Mouse (Mus musculus): Measurements from ENCODE around the gene Fam50b. TPM values are rescaled to one million over a fixed set of nuclear protein-coding genes. Genes with fewer than 3 reads are reported as not detected.

Fam50b gene
- polyA plus RNA-seq, 1 experiment from 2014 or later: not detected

- H3K4me3 ChIP-seq (ENCODE audit: low read depth, low read length): no peak overlapping the region
- no peaks in the 10 kb centered on the region for H3K4me1 ChIP-seq (ENCODE audit: control insufficient read depth, insufficient read depth, low read length)
- 31% methylated on average over 3 of the region's 3 CpGs for WGBS
- H3K27ac ChIP-seq (ENCODE audit: low read depth, low read length): no peak overlapping the region
- no peaks in the 10 kb centered on the region for H3K9me3 ChIP-seq (ENCODE audit: control insufficient read depth, low read length)
- H3K4me2 ChIP-seq (ENCODE audit: low read depth, low read length): no peak overlapping the region
- no peaks in the 10 kb centered on the region for H3K36me3 ChIP-seq (ENCODE audit: control insufficient read depth, insufficient read depth, low read length)
- no peak overlapping the region for H3K9ac ChIP-seq (replicated peaks; ENCODE audit: low read depth, low read length)
- ATAC-seq (ENCODE audit: low read depth): no peak
- H3K27me3 ChIP-seq (ENCODE audit: control insufficient read depth, insufficient read depth, low read length): no peaks in the 10 kb centered on the region
Measured at GRCm38 (mm10) chr13:34704835-34705234, 29.8 kb upstream of the Fam50b start.

GRCm38 (mm10) chr13:34708955-34709354, 25.7 kb upstream of the Fam50b start:
- H3K4me2 ChIP-seq (ENCODE audit: low read depth, low read length): no peak overlapping the region
- peak; percentile 49; the same call in 1 of the 2 replicates for ATAC-seq (ENCODE audit: low read depth)
- no peaks in the 10 kb centered on the region for H3K27me3 ChIP-seq (ENCODE audit: control insufficient read depth, insufficient read depth, low read length)
- no peak overlapping the region for H3K27ac ChIP-seq (ENCODE audit: low read depth, low read length)
- H3K4me3 ChIP-seq (ENCODE audit: low read depth, low read length): no peak overlapping the region
- H3K9ac ChIP-seq (replicated peaks; ENCODE audit: low read depth, low read length): no peak overlapping the region
- H3K36me3 ChIP-seq (ENCODE audit: control insufficient read depth, insufficient read depth, low read length): no peaks in the 10 kb centered on the region
- 44% methylated on average over 3 of the region's 3 CpGs for WGBS
- H3K9me3 ChIP-seq (ENCODE audit: control insufficient read depth, low read length): no peaks in the 10 kb centered on the region
- no peaks in the 10 kb centered on the region for H3K4me1 ChIP-seq (ENCODE audit: control insufficient read depth, insufficient read depth, low read length)

- 85% methylated on average over 4 of the region's 4 CpGs for WGBS
- Histone ChIP-seq H3K9me3 (ENCODE audit: control insufficient read depth, low read length) (no peaks in the 10 kb centered on the region), H3K4me3 (ENCODE audit: low read depth, low read length) (no peak overlapping the region), H3K27ac (ENCODE audit: low read depth, low read length) (no peak overlapping the region), H3K4me2 (ENCODE audit: low read depth, low read length) (no peak overlapping the region), H3K27me3 (ENCODE audit: control insufficient read depth, insufficient read depth, low read length) (no peaks in the 10 kb centered on the region), H3K9ac (replicated peaks; ENCODE audit: low read depth, low read length) (no peak overlapping the region), H3K4me1 (ENCODE audit: control insufficient read depth, insufficient read depth, low read length) (no peaks in the 10 kb centered on the region), H3K36me3 (ENCODE audit: control insufficient read depth, insufficient read depth, low read length) (no peaks in the 10 kb centered on the region)
- ATAC-seq (ENCODE audit: low read depth): no peak
Measured at GRCm38 (mm10) chr13:34709566-34709965, 25.1 kb upstream of the Fam50b start.

- no peak for ATAC-seq (ENCODE audit: low read depth)
- Histone ChIP-seq H3K4me2 (ENCODE audit: low read depth, low read length) (no peak overlapping the region), H3K4me1 (ENCODE audit: control insufficient read depth, insufficient read depth, low read length) (no peaks in the 10 kb centered on the region), H3K27ac (ENCODE audit: low read depth, low read length) (no peak overlapping the region), H3K9me3 (ENCODE audit: control insufficient read depth, low read length) (no peaks in the 10 kb centered on the region), H3K36me3 (ENCODE audit: control insufficient read depth, insufficient read depth, low read length) (no peaks in the 10 kb centered on the region), H3K27me3 (ENCODE audit: control insufficient read depth, insufficient read depth, low read length) (no peaks in the 10 kb centered on the region), H3K4me3 (ENCODE audit: low read depth, low read length) (no peak overlapping the region), H3K9ac (replicated peaks; ENCODE audit: low read depth, low read length) (no peak overlapping the region)
- 83% methylated on average over 4 of the region's 4 CpGs for WGBS
Measured at GRCm38 (mm10) chr13:34711410-34711809, 23.2 kb upstream of the Fam50b start.

GRCm38 (mm10) chr13:34712881-34713280, 21.8 kb upstream of the Fam50b start:
- Histone ChIP-seq H3K27ac (ENCODE audit: low read depth, low read length) (no peak overlapping the region), H3K9me3 (ENCODE audit: control insufficient read depth, low read length) (no peaks in the 10 kb centered on the region), H3K4me3 (ENCODE audit: low read depth, low read length) (no peak overlapping the region), H3K9ac (replicated peaks; ENCODE audit: low read depth, low read length) (no peak overlapping the region), H3K4me2 (ENCODE audit: low read depth, low read length) (no peak overlapping the region), H3K27me3 (ENCODE audit: control insufficient read depth, insufficient read depth, low read length) (no peaks in the 10 kb centered on the region), H3K36me3 (ENCODE audit: control insufficient read depth, insufficient read depth, low read length) (no peaks in the 10 kb centered on the region), H3K4me1 (ENCODE audit: control insufficient read depth, insufficient read depth, low read length) (0 out of 2 replicates have a peak, but pooled peaks cover 2% of the 10 kb centered on the region)
- ATAC-seq (ENCODE audit: low read depth): no peak
- WGBS: 57% methylated on average over 1 of the region's 1 CpGs

GRCm38 (mm10) chr13:34715437-34715838, 19.2 kb upstream of the Fam50b start:
- Histone ChIP-seq H3K4me3 (ENCODE audit: low read depth, low read length) (no peak overlapping the region), H3K9me3 (ENCODE audit: control insufficient read depth, low read length) (no peaks in the 10 kb centered on the region), H3K27ac (ENCODE audit: low read depth, low read length) (no peak overlapping the region), H3K4me1 (ENCODE audit: control insufficient read depth, insufficient read depth, low read length) (0 out of 2 replicates have a peak, but pooled peaks cover 4% of the 10 kb centered on the region), H3K36me3 (ENCODE audit: control insufficient read depth, insufficient read depth, low read length) (no peaks in the 10 kb centered on the region), H3K27me3 (ENCODE audit: control insufficient read depth, insufficient read depth, low read length) (no peaks in the 10 kb centered on the region), H3K4me2 (ENCODE audit: low read depth, low read length) (no peak overlapping the region), H3K9ac (replicated peaks; ENCODE audit: low read depth, low read length) (no peak overlapping the region)
- no peak for ATAC-seq (ENCODE audit: low read depth)
- WGBS: 68% methylated on average over 7 of the region's 7 CpGs

- Histone ChIP-seq H3K9ac (replicated peaks; ENCODE audit: low read depth, low read length) (no peak overlapping the region), H3K27ac (ENCODE audit: low read depth, low read length) (no peak overlapping the region), H3K4me1 (ENCODE audit: control insufficient read depth, insufficient read depth, low read length) (no peaks in the 10 kb centered on the region), H3K4me3 (ENCODE audit: low read depth, low read length) (no peak overlapping the region), H3K4me2 (ENCODE audit: low read depth, low read length) (no peak overlapping the region), H3K36me3 (ENCODE audit: control insufficient read depth, insufficient read depth, low read length) (no peaks in the 10 kb centered on the region), H3K27me3 (ENCODE audit: control insufficient read depth, insufficient read depth, low read length) (no peaks in the 10 kb centered on the region), H3K9me3 (ENCODE audit: control insufficient read depth, low read length) (no peaks in the 10 kb centered on the region)
- no peak for ATAC-seq (ENCODE audit: low read depth)
- 81% methylated on average over 8 of the region's 8 CpGs for WGBS
Measured at GRCm38 (mm10) chr13:34724831-34725592, 9.6 kb upstream of the Fam50b start.

GRCm38 (mm10) chr13:34725800-34726476, 8.7 kb upstream of the Fam50b start:
- Histone ChIP-seq H3K4me1 (ENCODE audit: control insufficient read depth, insufficient read depth, low read length) (no peaks in the 10 kb centered on the region), H3K4me2 (ENCODE audit: low read depth, low read length) (peak overlapping the region; percentile 5; the same call in 1 of the 2 replicates), H3K36me3 (ENCODE audit: control insufficient read depth, insufficient read depth, low read length) (no peaks in the 10 kb centered on the region), H3K27ac (ENCODE audit: low read depth, low read length) (no peak overlapping the region), H3K27me3 (ENCODE audit: control insufficient read depth, insufficient read depth, low read length) (no peaks in the 10 kb centered on the region), H3K9ac (replicated peaks; ENCODE audit: low read depth, low read length) (no peak overlapping the region), H3K9me3 (ENCODE audit: control insufficient read depth, low read length) (no peaks in the 10 kb centered on the region), H3K4me3 (ENCODE audit: low read depth, low read length) (no peak overlapping the region)
- 46% methylated on average over 9 of the region's 9 CpGs for WGBS
- peak; percentile 76; the same call in 1 of the 2 replicates for ATAC-seq (ENCODE audit: low read depth)

GRCm38 (mm10) chr13:34726477-34726805, 8.2 kb upstream of the Fam50b start:
- no peaks in the 10 kb centered on the region for H3K9me3 ChIP-seq (ENCODE audit: control insufficient read depth, low read length)
- H3K4me2 ChIP-seq (ENCODE audit: low read depth, low read length): peak overlapping the region; percentile 5; the same call in 1 of the 2 replicates
- no peaks in the 10 kb centered on the region for H3K27me3 ChIP-seq (ENCODE audit: control insufficient read depth, insufficient read depth, low read length)
- WGBS: 76% methylated on average over 8 of the region's 8 CpGs
- H3K4me1 ChIP-seq (ENCODE audit: control insufficient read depth, insufficient read depth, low read length): no peaks in the 10 kb centered on the region
- no peaks in the 10 kb centered on the region for H3K36me3 ChIP-seq (ENCODE audit: control insufficient read depth, insufficient read depth, low read length)
- H3K4me3 ChIP-seq (ENCODE audit: low read depth, low read length): no peak overlapping the region
- no peak for ATAC-seq (ENCODE audit: low read depth)
- H3K27ac ChIP-seq (ENCODE audit: low read depth, low read length): no peak overlapping the region
- H3K9ac ChIP-seq (replicated peaks; ENCODE audit: low read depth, low read length): no peak overlapping the region

Measured in neural tube, embryonic 14.5 days (tissue).